Mouse (Mus musculus) T-helper 17 cell (primary cell): Measurements from ENCODE around the gene Gm266.

Source experiments
- in situ Hi-C, 2 experiments: fragments of 300-600 bp; cut with MboI, MseI; formaldehyde crosslinking; loops; 1 replicate in 1 of 2; 2 replicates in 1 of 2; pipeline ENCODE4 v1.15.1; 2025; ENCODE audit warnings: high pct_unique_total_duplicates in 2 of 2

The Gm266 gene

DNA sequence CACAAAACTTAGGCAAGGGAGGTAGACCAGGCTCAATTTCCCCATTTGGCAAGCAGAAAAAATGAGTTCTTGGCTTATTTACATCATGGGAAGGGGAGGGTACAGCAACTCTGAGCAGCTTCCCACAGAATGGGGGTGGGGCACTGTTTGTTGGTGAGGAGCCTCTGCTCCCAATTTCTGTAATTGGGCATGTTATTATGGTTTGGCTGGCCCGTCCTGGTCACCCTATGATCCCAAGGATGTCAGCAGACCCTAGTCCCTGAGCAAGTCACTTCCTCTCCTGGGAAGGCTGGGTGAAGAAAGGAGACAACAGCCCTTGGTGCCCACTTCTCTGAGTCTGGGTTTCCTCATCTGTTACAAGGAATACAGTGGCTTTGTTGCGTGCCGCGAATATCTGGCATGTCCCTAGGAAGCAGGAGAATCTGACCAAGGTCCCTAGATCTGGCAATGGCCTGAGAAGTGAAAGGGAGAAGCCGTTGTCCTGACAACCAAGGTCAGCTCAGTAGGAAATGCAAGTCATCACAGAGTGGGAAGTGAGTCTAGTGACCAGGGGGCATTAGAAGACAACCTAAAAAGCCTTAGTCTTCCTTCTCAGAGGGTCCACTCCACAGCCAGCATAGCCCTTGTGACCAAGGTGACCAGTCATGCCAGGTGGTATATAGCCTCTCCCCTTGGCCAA, 48.3 kb downstream of the Gm266 start:
- in situ Hi-C loops = no loop called here

GRCm38 (mm10) chr12:111436640-111437039, 49.0 kb downstream of the Gm266 start:
- in situ Hi-C loops = no loop called here

- in situ Hi-C loops = no loop called here
Measured at GRCm38 (mm10) chr12:111436170-111436569, 49.5 kb downstream of the Gm266 start.

- in situ Hi-C loops = no loop called here
Measured at GRCm38 (mm10) chr12:111434745-111435327, 50.8 kb downstream of the Gm266 start.
